Mouse (Mus musculus) right cerebral cortex, postnatal 4 days (tissue): ENCODE measurements around the gene Tgfb1.

ENCODE experiments used
- DNase-seq: peaks from one replicate; pipeline ENCODE4 v3.0.0-alpha.2; 2022

Gene Tgfb1

DNA sequence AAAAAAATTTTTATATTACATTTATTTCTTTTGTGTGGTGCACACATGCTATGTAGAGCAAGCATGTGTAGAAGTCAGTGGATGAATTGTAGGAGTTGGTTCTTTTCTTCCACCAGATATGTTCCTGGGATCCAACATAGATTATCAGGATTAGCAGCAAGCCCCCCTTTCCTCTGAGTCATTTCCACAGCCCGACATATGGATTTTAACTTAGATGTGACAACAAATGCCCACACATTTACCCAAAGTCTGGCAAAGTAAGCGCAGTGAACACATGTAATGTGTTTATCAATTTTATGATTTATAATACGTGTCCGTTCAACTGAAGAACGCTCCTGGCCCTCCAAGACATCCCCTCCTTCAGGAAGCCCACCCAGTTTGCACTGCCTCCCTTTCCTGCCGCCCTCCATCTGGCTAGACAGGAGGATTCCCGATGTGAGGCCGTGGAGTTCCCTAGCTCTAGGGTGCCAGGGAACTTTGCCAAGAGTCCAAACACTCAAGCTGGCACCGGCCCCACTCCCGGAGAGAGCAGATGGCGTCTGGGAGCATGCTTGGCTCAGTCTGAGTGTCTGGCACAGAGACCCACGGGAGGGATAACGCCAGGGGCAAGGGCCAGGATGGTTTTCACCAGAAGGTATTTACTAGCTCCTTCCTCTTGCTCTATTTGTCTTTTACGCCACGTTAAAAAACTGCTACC lies 10.6 kb upstream of the Tgfb1 start:
- DNase-seq = peak; percentile 97

DNA sequence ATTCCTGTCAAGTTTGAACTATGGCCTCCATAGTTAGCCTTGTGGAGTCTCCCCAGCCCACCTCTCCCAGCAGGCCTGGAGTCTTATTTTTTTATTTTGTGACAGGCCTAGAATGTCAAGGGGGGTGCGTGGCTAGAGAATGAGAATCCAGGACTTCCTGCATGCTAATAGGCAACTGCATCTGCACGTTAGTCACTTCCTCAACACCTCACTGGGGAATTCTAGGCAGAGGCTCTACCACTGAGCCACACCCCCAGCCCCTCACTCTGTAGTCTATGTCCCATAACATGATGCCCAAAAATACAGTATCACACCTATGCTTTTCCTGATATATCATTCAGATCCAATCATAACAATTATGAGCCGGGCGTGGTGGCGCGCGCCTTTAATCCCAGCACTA lies 9.8 kb upstream of the Tgfb1 start:
- no peak for DNase-seq

- DNase-seq = no peak
These were observed 6.8 kb upstream of the Tgfb1 start for GRCm38 (mm10) chr7:25679971-25680370.

GRCm38 (mm10) chr7:25680514-25681258 lies 6.1 kb upstream of the Tgfb1 start, which contains the start of gene B9d2:
B9d2 (plus strand) TSS chr7:25680780.
- DNase-seq = peak; percentile 92

GRCm38 (mm10) chr7:25681341-25682231 lies 5.2 kb upstream of the Tgfb1 start:
- DNase-seq = no peak

- DNase-seq = no peak
These were observed 3.2 kb upstream of the Tgfb1 start for GRCm38 (mm10) chr7:25683474-25684180.

- no peak for DNase-seq
These were observed 2.1 kb upstream of the Tgfb1 start for GRCm38 (mm10) chr7:25684659-25685058.

DNA sequence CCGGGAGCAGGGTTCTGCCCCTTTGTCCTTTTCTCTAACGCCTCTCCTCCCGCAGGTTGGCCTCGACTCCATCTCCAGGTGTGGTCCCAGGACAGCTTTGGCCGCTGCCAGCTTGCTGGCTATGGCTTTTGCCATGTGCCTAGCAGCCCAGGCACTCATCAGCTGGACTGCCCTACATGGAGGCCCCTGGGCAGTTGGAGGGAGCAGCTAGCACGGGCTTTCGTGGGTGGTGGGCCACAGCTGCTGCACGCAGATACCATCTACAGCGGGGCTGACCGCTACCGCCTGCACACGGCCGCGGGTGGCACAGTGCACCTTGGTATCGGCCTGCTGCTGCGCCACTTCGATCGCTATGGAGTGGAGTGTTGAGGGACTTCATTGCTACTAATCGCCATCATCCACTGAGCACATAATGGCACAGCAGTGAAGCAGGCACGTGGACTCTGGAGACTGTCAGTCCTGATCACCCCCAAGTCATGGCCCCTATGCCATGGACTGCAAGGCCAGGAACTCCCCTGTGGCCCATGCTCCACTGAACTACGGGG lies 804 bp upstream of the Tgfb1 start:
- DNase-seq = no peak

DNA sequence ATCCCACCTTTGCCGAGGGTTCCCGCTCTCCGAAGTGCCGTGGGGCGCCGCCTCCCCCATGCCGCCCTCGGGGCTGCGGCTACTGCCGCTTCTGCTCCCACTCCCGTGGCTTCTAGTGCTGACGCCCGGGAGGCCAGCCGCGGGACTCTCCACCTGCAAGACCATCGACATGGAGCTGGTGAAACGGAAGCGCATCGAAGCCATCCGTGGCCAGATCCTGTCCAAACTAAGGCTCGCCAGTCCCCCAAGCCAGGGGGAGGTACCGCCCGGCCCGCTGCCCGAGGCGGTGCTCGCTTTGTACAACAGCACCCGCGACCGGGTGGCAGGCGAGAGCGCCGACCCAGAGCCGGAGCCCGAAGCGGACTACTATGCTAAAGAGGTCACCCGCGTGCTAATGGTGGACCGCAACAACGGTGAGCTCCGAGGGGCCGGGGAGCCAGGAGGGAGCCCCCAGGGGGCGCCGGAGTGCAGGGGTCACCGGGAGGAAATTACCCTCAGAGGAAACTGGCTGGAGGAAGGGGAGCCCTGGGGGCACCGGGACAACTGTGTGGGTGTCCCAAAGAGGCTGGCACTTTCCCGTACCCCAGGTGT lies 1.1 kb downstream of the Tgfb1 start:
- DNase-seq = no peak

- no peak for DNase-seq
These were observed 2.2 kb downstream of the Tgfb1 start for GRCm38 (mm10) chr7:25688810-25689586.

DNA sequence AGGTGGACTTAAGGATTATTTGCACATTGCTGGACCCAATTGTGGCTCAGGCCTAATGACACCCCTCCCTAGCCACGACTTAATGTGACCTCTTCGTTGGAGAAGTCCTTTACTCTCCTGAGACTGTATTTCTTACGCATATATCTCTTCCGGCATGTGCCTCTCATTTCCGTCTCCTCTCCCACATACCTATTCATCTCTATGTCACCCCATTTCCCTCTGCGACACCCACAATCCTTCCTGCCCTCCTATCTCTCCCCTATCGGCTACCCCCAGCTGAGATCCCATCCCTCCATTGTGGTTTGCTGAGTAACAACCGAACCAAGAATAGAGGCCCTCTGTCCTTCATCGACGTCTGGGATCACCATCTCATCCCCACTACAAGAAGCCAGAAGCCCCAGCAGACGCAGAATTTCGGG lies 2.8 kb downstream of the Tgfb1 start:
- no peak for DNase-seq

DNA sequence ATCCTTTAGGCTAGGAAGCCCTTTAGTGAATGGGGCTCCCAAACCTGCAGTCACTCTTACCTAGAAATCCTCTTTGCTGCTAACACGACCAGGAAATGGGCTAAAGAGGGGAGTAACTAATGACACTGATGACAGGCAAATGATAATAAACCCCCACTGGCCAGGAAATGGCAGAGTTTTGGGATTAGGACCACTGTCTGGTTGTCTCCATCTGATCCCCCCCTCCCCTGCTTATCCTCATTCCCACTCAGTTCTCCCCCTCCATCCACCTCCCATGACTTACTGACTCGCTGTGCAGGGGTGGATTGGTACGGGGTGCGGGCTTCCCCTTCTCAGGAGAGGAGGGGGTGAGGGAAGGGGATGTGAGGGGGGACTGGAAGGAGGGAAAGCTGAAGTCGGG lies 3.2 kb downstream of the Tgfb1 start:
- DNase-seq = no peak

DNA sequence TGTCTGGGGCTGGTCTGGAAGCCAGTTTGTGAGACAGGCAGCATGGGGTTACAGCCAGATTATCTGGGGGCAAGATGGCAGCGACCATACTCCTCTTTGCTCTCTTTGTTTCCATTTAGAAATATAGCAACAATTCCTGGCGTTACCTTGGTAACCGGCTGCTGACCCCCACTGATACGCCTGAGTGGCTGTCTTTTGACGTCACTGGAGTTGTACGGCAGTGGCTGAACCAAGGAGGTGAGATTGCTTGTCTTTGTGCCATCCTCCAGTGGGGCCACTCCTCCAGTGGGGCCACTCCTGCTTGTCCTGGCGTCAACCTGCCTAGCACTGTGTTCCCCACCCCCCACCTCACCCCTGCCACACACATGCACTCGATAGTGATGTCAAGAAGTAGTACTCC lies 7.3 kb downstream of the Tgfb1 start:
- DNase-seq = no peak

DNA sequence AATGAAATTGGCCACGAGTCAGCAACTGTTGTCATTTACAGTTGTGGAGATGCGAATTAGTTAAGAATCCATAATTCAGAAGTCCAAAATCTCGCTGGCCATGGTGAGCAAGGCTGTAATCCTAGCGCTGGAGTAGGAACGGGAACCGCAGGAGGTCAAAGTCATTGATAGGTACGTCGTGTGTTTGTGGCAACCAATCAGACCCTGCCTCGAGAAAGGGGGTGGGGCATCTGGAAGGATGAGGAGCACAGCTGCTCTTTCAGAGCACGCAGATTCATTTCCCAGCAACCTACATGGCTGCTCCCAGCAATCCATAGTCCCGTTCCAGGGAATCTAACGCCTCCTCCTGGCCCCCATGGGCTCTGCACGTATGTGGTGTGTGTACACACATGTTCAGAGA lies 13.0 kb downstream of the Tgfb1 start:
- no peak for DNase-seq

- no peak for DNase-seq
These were observed 13.9 kb downstream of the Tgfb1 start for GRCm38 (mm10) chr7:25700732-25701131.

DNA sequence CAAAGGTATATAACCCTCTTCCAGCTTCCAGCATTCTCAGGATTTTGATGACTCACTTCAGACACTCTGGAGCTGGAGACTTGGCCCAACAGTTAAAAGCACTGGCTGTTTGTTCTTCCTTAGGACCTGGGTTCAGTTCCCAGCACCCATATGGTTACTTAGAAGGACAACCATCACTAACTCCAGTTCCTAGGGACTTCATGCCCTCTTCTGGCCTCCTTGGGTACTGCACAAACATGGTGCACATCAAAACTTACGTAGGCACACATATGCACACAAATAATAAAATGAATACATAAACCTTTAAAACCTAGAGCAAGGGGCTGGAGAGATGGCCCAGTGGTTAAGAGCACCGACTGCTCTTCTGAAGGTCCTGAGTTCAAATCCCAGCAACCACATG lies 15.5 kb downstream of the Tgfb1 start:
- DNase-seq = no peak

DNA sequence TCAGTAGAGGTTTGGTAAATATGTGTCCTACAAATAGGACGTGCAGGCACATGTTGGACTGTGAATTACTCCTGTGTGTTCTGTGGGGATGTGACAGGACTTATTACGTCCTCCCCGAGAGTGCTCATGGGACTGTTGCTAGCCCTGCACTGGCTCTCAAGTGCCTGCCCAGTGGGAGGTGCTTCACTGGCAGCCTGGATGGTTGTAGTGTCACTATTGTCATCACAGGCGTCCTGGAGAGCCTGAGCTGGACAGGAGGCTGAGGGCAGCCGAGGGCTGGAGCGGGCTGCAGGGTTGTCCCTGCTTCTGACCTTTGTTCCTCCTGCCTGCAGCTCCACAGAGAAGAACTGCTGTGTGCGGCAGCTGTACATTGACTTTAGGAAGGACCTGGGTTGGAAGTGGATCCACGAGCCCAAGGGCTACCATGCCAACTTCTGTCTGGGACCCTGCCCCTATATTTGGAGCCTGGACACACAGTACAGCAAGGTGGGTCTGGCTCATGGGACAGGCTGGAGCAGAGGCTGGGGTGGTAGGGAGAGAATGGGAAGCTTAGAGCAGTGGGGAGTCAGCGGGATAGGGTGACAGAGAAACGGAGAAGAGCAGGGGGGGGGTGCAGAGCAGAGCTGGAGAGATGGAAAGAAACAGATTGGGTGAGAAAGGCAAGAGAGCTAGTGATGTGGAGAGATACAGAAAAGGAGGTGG lies 17.1 kb downstream of the Tgfb1 start:
- no peak for DNase-seq

DNA sequence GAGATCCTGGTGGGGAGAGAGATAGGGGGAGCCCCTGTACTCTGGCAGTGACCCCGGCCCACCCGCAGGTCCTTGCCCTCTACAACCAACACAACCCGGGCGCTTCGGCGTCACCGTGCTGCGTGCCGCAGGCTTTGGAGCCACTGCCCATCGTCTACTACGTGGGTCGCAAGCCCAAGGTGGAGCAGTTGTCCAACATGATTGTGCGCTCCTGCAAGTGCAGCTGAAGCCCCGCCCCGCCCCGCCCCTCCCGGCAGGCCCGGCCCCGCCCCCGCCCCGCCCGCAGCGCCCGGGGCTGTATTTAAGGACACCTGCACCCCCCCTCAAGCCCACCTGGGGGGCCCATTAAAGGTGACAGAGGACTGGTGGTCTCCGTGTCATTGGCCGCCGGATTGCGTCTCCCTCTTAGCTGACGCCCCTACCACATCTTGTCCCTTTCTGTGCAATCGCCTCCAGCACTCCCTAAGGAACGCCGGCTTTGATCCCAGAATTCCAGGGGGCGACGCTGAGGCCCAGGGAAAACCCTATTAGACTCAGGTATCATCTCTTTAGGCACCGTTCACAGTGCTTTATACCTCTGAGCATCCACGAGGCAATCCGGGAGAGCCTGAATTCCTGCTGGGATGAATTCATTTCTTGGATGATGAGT lies 18.0 kb downstream of the Tgfb1 start:
- peak; percentile 45 for DNase-seq

GRCm38 (mm10) chr7:25705801-25706251 lies 19.0 kb downstream of the Tgfb1 start:
- DNase-seq = no peak

DNA sequence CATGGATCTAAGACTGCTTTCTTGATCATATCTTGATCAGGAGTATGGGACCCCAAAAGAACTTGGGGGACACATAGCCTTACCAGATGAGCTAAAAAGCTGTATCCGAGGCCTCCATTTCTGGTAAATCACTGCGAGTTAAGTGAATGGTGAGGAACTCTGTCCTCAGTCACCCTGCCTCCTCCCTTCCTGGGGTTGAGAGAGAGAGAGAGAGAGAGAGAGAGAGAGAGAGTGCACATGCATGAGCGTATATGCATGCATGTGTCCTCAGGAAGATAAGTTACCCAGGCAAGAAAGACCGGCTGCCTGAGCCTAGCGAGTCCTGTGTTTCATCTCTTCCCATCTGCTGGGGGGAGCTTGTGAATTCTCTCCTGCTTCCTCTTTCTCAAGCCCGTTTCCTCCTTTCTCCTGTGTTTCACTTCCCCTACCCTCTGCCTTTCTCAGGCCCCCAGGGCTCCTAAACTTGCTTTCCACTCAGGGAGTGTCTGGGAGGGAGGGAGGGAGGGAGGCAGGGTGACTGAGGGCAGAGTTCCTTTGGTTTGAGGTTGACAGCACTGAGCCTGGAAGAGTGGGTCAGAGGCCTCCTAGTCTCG lies 19.9 kb downstream of the Tgfb1 start:
- DNase-seq = no peak
